Mouse (Mus musculus) fibroblast of lung, adult 2 months (primary cell): ENCODE data around the gene Yif1a.

Experiments used
- DNase-seq: peaks from one replicate; pipeline ENCODE4 v3.0.0-alpha.2; 2011; ENCODE audit warnings: low read depth

Gene Yif1a

GRCm38 (mm10) chr19:5060365-5061330 lies 27.7 kb upstream of the Yif1a start:
- DNase-seq = no peak

GRCm38 (mm10) chr19:5062041-5062440 lies 26.3 kb upstream of the Yif1a start:
- no peak for DNase-seq

GRCm38 (mm10) chr19:5062446-5062845 lies 25.9 kb upstream of the Yif1a start:
- DNase-seq = no peak

- no peak for DNase-seq
Observed at GRCm38 (mm10) chr19:5065104-5065503, 23.2 kb upstream of the Yif1a start.

- DNase-seq = no peak
Observed at GRCm38 (mm10) chr19:5067040-5067799, 21.1 kb upstream of the Yif1a start.

- no peak for DNase-seq
Observed at GRCm38 (mm10) chr19:5067867-5068569, 20.3 kb upstream of the Yif1a start, which contains the start of gene Cd248. Gene Cd248 (plus strand): TSS chr19:5068078.

GRCm38 (mm10) chr19:5068570-5069234 lies 19.6 kb upstream of the Yif1a start:
- DNase-seq = no peak

GRCm38 (mm10) chr19:5069486-5069885 lies 18.9 kb upstream of the Yif1a start:
- DNase-seq = no peak

- no peak for DNase-seq
Observed at GRCm38 (mm10) chr19:5069978-5070377, 18.4 kb upstream of the Yif1a start.

- DNase-seq = no peak
Observed at GRCm38 (mm10) chr19:5071077-5071476, 17.3 kb upstream of the Yif1a start.

- peak; percentile 92 for DNase-seq
Observed at GRCm38 (mm10) chr19:5071545-5072369, 16.6 kb upstream of the Yif1a start.

- DNase-seq = no peak
Observed at GRCm38 (mm10) chr19:5072389-5073019, 15.8 kb upstream of the Yif1a start.

GRCm38 (mm10) chr19:5073028-5073427 lies 15.3 kb upstream of the Yif1a start:
- DNase-seq = no peak

GRCm38 (mm10) chr19:5073518-5073917 lies 14.8 kb upstream of the Yif1a start:
- no peak for DNase-seq

- DNase-seq = no peak
Observed at GRCm38 (mm10) chr19:5079279-5079678, 9.1 kb upstream of the Yif1a start.

- no peak for DNase-seq
Observed at GRCm38 (mm10) chr19:5082005-5082404, 6.3 kb upstream of the Yif1a start.

GRCm38 (mm10) chr19:5082596-5082995 lies 5.7 kb upstream of the Yif1a start:
- DNase-seq = no peak

- DNase-seq = no peak
Observed at GRCm38 (mm10) chr19:5083961-5084833, 4.1 kb upstream of the Yif1a start.

GRCm38 (mm10) chr19:5084834-5085144 lies 3.5 kb upstream of the Yif1a start:
- no peak for DNase-seq
